In genomic region chr5:72815361-72815760, GRCm38 (mm10) we compare ENCODE assay signal across 23 mouse cellular contexts. TPM values are rescaled to one million over a fixed set of nuclear protein-coding genes. Genes with fewer than 3 reads are reported as not detected.
DNase-seq lines count a peak whose midpoint lies in the region; TF ChIP-seq lines count a peak whose summit lies in the region.
"Had no signal": no experiment of that assay in that cellular context is flagged by ENCODE, and none has a peak within 500 bp of the region (broad histone marks: within the 10 kb centered on the region; RNA-seq: fewer than 3 reads in every experiment).

No protein-coding gene starts in this region.

- H3K4me1 ChIP-seq in bone marrow macrophage, adult 2 months (ENCODE audit: control insufficient read depth, insufficient read depth, low read length), result peaks cover 71% of the 10 kb centered on the region

- no peak for TF ChIP-seq POLR2A in bone marrow macrophage, adult 2 months (IDR thresholded peaks at IDR 0.05; ENCODE audit: borderline replicate concordance, low read depth, low read length)

- no peak overlapping the region for H3K4me3 ChIP-seq in bone marrow macrophage, adult 2 months (ENCODE audit: insufficient read depth, low read length)
- H3K4me3 ChIP-seq: forebrain, embryonic 10.5 days; forebrain, embryonic 13.5 days; gastrocnemius, adult 2 months; heart, embryonic 12.5 days; heart, embryonic 15.5 days had no signal

- intact Hi-C loops in heart, postnatal 14 days (cut with DNase I), result no loop called here

- H3K27ac ChIP-seq in bone marrow macrophage, adult 2 months (ENCODE audit: insufficient read depth, low read depth, low read length), result peak overlapping the region; percentile 68
- H3K27ac ChIP-seq: forebrain, embryonic 10.5 days; forebrain, embryonic 13.5 days; gastrocnemius, adult 2 months; heart, embryonic 15.5 days; hindbrain, embryonic 14.5 days; hindbrain, postnatal 0 days had no signal

- TF ChIP-seq CTCF in bone marrow macrophage, adult 2 months (IDR thresholded peaks at IDR 0.05; ENCODE audit: low read depth, low read length), result no peak

- peak; percentile 80 for DNase-seq in heart, adult 11 months
- no peak for DNase-seq in heart, postnatal 14 days
- DNase-seq in A20 (ENCODE audit: low read depth, low spot score), result peak; percentile 90
- no peak for DNase-seq in urinary bladder, postnatal 4 days (ENCODE audit: low spot score in 2 of 2)
- no peak for DNase-seq in frontal cortex, postnatal 10 days (ENCODE audit: low spot score in 2 of 2)
- DNase-seq: adrenal gland, adult 8-10 months; adrenal gland, postnatal 25 days; B cell, adult 2 months; cerebellum, adult 18-20 months; cerebellum, adult 9-10 months; cerebellum, postnatal 14 days; gastrocnemius, adult 2 months; gastrocnemius, postnatal 14 days; heart, adult 18-20 months; heart, postnatal 10 days; heart, postnatal 4 days had no signal

RNA-seq across cellular contexts. Expression of gene Tec, which starts 52.9 kb away (rescaled TPM):
- 10 to 100 TPM; 11.0 to 11.9 TPM for total RNA-seq in heart, postnatal 14 days (2021)
- 68.4 and 71.7 TPM in 2 replicates for polyA plus RNA-seq in bone marrow macrophage, adult 2 months (2012; ENCODE audit: insufficient read depth, insufficient read length, missing spikeins)

Comparison
In these comparisons a context has a peak if more than half of its experiments do, and no peak if none do; other contexts are left out.
1. DNase-seq: peak in heart, adult 11 months (single experiment) and A20 (single experiment); none in heart, postnatal 14 days (0 of 2), urinary bladder, postnatal 4 days (0 of 2) and frontal cortex, postnatal 10 days (0 of 2).